Mouse (Mus musculus) adrenal gland, postnatal 36 days (tissue): ENCODE results near the gene Rab36. TPM values are rescaled to one million over a fixed set of nuclear protein-coding genes. Genes with fewer than 3 reads are reported as not detected.
"Not testable (repeated sequence)": the region's sequence is repeated elsewhere in the genome, so short reads cannot be mapped to it uniquely, and the experiment has no call there.

Experiments
- DNase-seq, 2 experiments: peaks; one replicate each; pipeline ENCODE4 v3.0.0; 2021; ENCODE audit warnings: mixed read lengths in 1 of 2
- long read RNA-seq, 2 experiments: library from polyadenylated mRNA; stranded (forward); transcript quantifications; one replicate each; pipeline ENCODE4 v2.0.0; 2021; ENCODE audit warnings: borderline sequencing depth in 2 of 2
- total RNA-seq, 2 experiments: library from RNA; stranded (reverse); gene quantifications; 2 replicates each; pipeline ENCODE4 v1.2.3; 2021

Rab36 gene
- total RNA-seq = 10 to 100 TPM; 11.9 to 14.9 TPM
- long read RNA-seq, experiment 1, partial matches to known transcripts = 0 of 3 reads
- long read RNA-seq, experiment 1, other reads (novel, unspliced or antisense) = 3 of 3 reads
- long read RNA-seq, experiment 2, partial matches to known transcripts = 2 of 6 reads
- long read RNA-seq, experiment 2, other reads (novel, unspliced or antisense) = 4 of 6 reads

DNA sequence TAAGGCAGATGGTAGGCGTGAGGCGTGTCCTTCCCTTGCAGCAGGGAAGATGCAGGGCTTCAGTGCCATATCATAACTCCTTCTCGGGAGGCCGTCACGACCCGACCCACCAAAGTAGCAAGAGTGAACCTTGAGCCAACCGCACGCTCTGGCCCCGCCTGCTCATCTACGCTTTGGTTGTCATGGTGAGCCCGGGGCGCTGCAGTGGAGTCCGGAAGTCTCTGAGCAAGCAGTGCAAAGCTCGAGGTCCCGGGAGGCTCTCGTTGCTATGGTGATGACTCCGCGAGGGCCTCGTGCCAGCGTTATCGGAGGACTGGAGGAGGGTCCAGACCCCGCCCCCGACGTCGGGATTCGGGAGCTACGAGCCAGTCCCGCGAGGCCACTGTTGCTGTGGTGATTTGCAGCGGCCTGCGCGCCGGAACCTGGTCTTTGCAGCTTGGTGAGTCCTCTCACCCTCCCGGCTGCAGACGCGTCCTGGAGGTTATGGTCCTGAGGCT is at the start of gene Rab36:
Gene Rab36, plus strand, starts transcription at position 176 of the 497 bp plus-strand sequence.
- DNase-seq = peak; percentile 98 to 99

DNA sequence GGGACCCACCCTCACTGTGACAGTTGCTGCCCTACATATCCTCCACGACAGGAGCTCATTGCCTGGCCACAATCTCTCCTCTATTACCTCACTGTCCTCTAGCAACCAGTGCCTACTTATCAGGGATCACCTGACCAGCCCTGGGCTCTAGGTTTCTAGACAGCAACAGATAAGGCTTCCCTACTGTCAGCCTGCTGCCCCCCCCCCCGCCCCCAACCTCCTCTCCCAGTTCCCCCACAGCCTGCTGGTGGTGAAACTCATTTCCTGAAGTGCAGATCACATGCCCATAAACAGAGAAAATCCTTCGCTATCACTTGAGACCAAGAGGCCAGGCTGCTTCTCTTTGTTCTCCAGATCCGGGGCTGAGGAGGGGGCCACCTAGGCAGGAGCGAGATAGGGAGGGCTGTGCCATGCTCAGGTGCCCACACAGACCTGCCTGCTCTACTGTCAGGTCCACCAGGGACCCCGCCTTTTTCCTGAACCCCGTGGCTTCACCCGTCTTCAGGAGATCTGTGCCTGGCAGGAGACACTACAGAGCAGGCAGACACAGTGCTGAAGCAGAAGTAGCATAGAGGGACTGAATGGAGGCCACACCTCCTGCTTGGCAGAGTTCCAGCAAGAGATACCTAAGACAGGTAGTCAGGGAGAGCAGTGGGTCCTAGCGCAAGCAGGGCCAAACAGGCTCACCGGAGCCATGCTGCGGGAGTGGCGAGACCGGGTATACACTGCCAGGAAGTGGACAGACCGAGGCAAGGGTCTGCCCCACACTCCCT is 49.0 kb upstream of the Rab36 start:
- DNase-seq = no peak

DNA sequence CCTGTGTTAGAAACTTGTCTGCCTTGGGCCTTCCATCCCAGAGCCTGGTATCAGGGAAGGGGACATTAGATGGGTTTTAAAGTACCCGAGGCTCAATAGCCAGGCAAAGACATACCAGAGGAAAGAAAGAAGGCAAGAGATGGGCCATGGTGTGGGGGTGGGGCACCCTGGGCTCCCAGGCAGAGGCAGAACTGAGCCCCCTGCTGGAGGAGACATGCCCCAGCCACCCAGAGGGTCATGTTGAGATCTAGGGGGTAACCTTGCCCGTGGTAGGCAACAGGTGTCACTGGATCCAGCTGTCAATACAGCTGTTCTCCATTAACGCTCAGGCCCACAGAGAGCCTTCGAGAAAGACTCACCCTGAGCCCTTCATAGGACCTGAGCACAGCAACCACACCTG is 47.0 kb upstream of the Rab36 start:
- DNase-seq = no peak

DNA sequence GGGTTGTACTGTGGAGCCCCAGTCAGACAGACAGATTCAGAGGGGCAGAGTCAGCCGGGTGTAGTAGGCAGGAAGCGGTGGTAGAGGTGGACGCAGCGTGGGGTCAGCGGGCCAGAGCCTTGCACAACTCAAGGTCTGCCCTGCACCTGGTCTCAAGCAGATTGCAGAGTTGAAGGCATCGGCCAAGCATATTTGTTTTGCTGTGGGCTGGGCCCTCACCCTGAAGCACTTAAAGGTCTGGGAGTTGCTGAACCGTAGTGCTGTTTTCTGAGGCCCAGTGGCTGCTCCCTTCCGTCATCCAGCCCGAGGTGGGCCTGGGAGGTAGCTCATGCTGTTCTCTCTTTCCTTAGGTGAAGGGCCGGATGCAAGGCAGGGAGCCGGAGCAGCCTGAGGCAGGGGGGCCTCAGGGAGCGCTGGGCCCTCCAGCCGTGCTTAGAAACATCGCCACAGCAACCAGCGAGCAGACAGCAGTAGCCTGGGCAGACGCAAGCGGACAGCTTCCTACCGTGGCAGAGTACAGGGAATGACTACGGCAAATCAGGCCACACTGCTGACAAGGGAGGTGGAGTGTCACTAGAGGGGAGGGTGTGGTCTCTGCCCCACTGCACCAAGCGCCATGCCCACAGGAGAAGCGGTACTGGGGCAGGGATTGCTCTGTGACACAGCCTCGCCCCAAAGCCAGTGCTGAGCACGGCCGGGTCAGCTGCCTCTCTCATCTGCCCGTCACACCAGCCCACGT is 46.1 kb upstream of the Rab36 start:
- no peak for DNase-seq

DNA sequence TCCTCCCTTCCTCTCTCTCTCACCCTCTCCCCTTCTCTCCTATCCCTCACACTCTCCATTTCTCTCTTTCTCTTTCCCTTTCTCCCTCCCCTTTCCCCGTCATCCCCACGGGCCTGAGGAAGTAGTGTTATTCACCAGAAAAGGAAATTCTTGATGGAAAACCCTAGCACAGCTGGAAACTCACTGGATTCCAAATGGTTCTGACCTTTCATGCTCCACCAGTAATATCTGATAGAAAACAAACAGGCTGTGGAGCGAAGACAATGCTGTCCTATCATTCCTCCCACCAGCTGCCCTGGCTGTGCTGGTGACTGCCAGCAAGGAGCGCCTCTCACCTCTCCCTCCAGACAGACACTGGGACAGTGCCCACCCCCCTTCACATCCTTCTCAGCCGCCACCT is 42.0 kb upstream of the Rab36 start:
- no peak for DNase-seq

DNA sequence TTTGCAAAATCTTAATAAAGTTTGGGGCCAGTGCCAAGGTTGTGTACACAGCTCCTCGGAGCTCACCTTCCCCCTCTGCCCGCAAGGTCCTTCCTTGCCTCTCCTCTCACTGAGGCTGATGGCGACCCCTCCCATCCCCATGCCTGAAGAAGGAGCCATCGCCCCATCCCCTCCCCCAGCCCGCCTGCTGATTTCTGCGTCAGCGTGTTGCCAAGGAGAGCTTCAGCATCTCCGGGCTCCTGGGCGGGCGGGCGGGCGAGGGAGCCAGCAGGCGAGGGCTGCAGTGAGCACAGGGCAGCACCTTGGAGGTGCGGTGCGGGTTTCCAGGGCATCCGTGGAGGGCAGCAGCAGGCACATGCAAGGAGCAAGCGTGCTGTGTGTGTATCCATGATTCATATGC is 41.5 kb upstream of the Rab36 start:
- peak in 1 of 2 experiments; percentile 9 for DNase-seq

DNA sequence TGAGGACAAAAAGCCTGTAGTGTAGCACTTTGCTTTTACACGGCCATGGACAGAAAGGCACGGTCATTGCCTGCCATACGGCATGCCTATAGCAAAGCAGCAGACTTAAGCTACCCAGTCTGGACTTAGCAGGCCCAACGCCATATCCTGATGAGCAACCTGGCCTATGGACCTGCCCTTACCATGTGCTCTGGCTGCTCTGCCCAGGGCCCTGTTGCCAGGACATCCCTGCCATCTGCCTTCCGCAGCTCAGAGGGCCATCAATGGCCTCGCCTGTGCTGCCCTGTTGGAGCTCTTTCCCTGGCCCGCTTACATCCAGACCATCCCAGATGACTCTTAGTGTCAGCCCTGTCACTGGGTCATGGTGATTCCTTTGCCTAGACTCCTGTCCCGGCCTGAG is 35.5 kb upstream of the Rab36 start:
- no peak for DNase-seq

DNA sequence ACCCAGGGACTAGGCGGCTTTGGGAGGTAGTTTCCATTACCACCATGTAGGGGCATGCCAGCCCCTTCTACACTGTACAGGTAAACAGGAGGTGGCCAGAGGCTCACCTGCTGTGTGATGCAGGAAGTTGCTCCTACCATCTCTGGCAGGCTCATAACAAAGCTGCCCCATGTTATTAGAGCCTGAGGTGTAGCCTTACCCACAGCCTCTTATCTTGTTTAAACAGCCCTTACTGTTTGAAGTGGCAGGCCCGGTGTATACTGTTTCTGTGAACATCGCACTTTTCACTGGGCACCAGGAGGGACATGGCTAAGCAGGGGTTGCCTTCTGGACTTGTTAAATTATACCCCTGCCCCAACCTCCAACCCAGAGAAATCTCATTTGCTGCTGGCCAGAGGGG is 32.8 kb upstream of the Rab36 start:
- no peak for DNase-seq

DNA sequence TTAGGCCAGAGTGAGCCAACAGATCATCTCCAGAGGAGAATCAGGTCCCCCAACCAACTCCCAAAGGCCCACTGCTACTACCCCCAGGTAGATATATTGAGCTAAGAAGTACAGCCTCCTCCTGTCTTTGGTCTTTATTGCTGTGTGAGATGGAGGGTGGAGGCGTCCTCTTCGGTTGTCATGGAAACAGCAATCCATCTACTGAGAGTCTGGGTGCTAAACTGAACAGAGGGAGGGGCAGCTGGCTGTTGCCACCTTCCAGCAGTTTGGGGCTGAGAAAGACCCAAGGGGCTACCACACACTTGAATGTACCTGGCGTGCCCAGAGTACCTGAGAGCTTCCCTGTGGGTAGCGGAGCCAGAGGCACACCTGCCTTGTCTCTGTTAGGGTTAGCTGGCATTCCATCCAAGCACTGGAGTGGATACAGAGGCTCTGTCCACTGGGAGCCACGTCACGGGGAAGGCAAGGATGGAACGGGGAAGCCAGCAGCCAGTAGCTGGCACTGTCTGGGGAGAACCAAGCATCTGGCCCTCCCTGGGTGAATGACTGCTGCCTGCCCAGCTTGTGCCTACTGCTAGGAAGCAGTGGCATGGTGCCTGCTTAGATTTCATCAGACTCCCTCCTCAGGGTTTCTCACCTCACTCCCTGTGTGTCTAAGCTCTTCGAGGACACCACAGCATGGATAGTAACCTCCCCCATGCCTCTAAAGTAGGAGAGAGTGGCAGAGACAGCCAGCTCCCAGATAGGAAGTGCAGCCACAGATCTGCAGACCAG is 29.8 kb upstream of the Rab36 start:
- DNase-seq = no peak

DNA sequence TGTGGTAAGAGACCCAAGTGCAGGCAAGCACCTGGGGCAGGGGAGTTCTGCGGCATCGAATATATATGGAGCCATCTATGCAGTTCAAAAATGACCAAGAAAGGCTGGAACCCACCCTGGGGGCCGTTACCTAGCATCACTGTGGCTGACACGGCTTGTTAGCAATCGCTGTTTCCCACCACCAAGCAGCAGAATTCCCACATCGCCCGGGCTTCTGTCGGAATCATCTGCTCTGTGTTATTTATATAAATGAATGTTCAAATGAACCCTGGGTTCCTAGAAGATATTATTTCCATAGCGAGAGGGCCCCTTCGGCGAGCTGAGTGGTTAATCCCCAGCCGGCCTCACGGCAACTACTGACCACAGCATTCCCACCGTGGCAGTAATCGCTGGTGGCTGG is 26.2 kb upstream of the Rab36 start:
- no peak for DNase-seq

DNA sequence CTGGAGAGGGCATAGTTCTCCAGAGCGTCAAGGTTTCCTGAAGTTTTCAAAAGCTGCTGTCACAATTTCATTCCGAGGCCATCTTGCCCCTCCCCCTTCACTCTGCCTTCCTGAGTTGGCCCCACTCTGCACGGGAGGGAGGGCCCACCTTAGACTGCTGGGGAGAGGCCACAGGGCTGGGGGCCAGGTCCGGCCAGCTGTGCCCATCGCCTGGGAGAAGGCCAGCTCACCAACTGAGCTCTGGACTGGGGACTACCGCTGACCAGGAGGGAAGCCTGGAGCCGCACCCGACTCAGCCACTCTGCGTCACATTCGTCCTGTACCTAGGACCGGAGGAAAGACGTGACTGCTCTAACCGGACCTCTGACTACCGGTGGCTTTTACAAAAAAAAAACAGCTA is 21.4 kb upstream of the Rab36 start:
- DNase-seq = no peak

DNA sequence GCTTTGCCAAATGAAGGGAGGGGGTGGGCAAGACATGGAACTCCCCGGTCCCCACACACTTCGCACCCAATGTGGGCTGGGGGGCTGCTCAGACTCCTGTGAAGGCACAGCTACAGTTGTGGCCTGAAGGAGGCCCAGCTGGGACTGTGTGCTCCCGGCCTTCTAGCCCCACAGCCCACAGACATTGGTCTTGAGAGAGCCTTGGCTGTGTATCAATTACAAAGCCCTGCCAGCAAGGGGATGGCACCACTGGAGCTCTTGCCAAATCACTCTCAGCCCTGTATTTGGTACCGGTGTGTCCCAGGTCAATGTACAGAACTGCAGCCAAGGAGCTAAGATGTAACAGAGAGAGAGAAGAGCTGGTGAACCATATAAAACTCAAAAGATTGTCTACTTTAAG is 20.4 kb upstream of the Rab36 start:
- DNase-seq = no peak

DNA sequence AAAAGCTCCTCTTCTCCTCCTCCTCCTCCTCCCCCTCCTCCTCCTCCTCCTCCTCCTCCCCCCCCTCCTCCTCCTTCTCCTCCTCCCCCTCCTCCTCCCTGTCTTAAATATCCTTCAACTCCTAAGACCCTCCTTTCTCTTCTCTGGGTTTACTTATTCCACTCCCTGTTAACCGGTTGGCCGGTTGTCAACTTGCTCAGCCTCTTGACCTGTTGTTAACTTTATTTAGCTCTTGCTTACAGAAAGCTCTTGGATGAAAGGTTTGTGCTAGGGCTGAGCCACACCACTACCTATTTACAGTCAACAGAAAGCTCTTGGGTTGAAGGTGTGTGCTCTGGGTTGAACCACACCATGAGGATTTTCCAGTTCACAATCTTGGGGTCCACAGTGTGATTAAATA is 16.6 kb upstream of the Rab36 start:
- no peak for DNase-seq

DNA sequence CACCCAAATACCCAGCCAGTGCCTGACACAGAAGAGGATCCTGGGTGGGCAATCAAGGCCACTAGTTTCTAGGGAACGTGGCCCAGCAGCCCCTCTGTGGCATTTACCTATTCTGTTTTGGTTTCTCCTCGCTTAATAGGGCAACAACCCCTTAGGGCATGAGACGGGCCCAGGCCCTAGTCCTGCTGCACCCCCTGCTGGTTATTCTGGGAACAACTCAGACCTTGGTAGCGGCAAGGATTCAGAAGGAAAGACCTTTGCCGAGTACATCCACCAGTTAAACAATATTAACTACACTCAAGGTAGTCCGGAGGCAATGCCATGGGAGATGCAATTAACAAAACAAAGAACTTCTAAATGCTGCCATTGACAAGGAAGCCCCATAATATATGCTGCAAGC is 15.7 kb upstream of the Rab36 start:
- peak; percentile 81 to 88 for DNase-seq

DNA sequence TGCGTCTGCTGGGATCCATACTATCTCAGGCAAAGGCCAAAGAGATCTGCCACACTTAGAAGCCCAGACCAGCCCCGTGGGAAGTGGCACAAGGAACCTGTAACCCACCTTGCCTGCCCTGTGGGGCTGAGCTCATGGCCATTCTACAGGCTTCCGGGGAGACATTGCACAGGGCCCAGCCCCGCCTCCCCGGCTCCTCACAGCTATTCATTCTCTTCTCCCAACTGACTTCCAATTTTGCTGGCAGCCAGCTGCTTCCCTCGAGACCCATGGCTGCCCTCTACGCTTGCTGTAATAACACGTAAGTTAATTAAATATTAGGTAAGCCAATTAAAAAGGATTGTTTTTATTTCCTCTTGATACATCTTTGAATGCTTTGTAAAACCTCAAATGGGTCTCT is 10.4 kb upstream of the Rab36 start:
- no peak for DNase-seq

DNA sequence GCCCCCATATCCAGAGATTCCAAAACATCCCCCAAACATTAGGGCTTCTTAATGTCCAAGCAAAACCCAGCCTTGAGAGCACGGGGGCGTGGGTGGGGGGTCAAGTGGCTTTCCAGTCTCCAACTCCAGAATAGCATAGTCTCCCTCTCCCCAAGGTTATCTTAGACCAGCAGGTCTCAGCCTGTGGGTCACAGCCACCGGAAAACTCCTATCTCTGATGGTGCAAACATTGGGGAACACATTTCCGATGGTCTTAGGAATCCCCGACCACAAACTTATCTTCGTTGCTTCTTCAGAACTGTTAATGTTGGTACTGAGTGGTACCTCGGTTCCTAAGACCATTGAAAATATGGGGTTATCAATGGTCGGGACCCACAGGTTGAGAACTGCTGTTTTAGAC is 8.1 kb upstream of the Rab36 start:
- DNase-seq = no peak

DNA sequence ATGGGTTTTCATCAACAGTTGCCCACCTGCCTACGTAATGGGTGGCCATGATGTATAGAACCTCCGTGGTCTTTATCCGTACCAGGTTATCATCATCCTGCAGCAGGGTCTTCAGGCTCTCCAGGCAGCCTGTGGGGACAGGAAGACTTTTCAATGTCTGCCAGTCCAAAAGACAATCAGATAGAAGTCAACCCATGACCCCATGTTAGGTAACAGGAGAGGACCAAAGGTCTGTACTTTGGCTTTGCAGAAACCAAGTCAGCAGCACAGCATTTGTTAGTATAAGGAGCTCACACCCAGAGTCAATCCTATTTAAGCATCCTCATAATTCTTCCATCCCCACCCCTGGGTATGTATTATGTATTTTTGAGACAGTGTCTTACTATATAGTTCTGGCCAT is 7.2 kb upstream of the Rab36 start:
- DNase-seq = no peak

DNA sequence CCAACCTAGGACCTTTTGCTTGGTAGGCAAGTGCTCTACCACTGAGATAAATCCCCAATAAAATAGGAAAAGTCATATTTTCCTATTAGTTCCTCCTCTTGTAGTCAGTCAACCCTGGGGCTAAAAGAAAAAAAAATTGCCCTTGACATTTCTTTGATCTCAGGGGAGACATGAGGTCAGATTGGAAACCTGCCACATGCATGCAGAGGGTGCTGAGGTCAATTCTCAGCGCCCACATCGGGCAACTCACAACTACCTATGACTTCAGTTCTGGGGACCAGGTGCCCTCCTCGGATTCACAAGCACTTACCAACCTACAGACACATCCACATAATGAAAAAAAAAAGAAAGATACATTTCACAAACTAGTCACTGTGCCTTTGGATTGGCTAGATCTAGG is 6.6 kb upstream of the Rab36 start:
- peak; percentile 37 to 46 for DNase-seq

DNA sequence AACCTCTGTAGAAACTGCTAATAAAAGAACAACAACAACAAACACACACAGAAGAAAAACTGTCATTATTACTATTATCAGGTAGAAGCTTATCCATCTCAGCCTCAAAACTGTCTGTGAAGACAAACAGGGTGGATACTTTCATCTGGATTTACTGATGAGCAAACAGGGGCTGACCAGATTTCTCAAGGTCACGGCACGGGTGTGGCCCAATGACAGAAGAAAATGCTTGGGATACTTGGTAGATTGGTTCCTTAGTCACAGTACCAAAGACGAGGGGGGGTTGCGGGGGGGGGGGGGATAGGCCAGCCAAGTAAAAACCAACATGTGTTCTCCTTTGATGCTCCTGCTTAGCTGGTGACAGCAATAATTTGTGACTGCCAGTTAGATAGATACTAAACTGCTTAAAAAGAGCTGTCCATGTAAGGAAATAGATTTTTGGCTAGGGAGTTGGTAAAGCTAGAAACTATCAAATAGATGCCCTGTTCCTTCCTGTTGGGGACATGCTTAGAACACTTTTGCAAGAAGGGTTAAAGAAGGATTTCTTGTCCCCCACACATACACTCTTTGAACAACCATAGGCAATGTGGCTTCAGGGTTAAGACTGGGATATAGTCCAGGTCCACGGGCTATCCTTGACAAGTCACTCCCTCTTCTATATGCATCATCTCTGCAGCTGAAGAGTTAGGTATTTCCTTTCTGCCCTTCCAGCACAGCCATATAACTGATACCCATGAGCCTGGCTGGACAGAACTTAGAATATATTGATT is 5.3 kb upstream of the Rab36 start:
- peak; percentile 36 to 57 for DNase-seq

DNA sequence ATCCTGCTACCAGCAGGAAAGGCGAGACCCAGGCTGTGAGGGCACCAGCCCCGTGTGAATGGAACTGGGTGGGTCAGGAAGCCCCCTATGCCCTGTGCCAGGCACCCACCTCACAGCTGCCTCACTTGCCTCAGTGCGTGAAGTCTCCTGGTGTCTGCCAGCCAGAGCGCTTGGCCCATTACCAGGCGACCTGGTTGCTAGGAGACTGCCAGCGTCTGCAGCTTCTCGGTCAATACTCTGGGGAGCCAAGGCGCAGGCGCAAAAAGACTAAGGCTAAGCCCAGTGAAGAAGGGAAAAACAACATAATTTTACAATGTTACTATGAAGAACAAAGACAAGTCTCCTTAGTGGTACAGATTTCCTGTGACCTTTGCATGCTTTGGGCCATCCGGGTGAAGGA is 4.5 kb upstream of the Rab36 start, which contains the start of gene Rsph14:
Gene Rsph14, minus strand, starts transcription at position 192 of the 400 bp plus-strand sequence.
- peak; percentile 97 for DNase-seq

DNA sequence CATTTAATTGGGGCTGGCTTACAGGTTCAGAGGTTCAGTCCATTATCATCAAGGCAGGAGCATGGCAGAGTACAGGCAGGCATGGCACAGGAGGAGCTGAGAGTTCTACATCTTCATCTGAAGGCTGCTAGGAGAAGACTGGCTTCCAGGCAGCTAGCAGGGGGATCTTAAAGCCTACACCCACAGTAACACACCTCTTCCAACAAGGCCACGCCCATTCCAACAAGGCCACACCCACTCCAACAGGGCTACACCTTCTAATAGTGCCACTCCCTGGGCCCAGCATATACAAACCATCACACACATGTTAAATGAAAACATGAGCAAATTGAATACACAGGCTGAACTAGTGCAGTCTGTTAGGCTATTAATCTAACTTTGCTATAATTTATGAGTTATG is 5.2 kb downstream of the Rab36 start:
- DNase-seq = not testable (repeated sequence)

DNA sequence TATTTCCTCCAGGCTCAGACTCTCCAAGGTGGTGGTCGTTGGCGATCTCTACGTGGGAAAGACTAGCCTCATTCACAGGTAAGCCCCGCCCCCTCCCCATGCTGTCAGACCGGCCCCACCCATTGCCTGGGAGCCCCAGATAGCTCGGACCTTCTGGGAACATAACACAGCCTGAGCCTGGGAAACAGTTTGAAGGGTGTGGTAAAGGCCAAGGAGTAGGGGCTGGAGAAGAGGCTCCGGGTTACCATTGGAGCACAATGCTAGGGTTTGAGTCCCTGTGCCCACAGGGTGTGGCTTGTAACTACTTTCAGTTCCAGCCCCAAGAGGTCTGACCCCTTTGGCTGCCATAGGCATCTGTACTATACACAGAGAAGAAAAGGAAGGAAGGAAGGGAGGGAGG is 7.6 kb downstream of the Rab36 start:
- DNase-seq = no peak
